Mouse (Mus musculus) left cerebral cortex, postnatal 10 days (tissue): Measurements from ENCODE around the gene Tmc3. TPM values are rescaled to one million over a fixed set of nuclear protein-coding genes. Genes with fewer than 3 reads are reported as not detected.
A peak's percentile ranks its signal among the peaks of the same experiment; 100 is the strongest.

Source experiments
- DNase-seq, 2 experiments: peaks; one replicate each; pipeline ENCODE4 v3.0.0; 2021 to 2022; ENCODE audit warnings: low spot score in 2 of 2, mixed read lengths in 1 of 2; ENCODE audit errors: extremely low spot score in 1 of 2
- intact Hi-C: fragments of 180-260 bp; cut with DNase I; formaldehyde crosslinking; loops from one replicate; pipeline ENCODE4 v1.15.1; 2025
- total RNA-seq, 2 experiments: library from RNA; stranded (reverse); gene quantifications; 2 replicates each; pipeline ENCODE4 v1.2.3; 2021

The Tmc3 gene
- total RNA-seq, 2 experiments from 2014 or later: 0.11 to 0.12 TPM

DNA sequence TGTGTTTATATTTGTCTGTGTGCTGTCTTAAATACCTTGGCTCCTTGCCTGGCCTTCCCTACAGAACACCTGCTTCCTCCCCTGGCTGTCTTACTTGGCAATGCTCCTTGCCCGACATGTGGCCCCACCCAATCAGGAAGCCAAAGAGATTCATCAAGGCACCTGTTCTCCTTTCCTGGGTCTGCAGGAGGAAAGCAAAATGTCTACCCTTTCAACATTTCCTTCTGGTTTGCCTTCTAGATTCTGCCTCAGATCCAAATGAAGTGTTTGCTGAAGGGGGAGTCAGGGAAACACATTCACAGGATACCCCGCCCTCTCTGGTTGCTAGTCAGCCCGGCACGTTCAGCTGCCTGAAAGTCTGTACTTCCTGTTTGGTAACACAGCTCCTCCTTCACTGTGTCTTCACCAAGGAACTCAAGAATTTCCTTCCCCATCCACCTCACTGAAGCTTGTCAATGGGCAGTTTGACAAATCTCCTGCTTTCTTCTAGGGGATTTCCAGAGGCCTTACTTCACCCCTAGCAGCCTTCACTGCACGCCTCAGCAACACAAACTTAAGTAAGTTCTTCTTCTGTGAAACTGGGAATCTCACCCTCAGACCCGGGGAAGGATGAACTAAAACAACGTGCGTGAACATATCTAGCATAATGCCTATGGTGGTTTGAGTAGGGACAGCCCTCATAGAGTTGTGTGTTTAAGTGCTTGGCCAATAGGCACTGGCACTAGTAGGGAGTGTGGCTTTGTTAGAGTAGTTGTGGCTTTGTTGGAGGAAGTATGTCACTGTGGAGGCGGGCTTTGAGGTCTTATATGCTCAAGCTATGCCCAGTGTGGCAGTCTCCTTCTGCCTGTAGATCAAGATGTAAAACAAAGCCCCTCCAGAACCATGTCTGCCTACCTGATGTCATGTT is 74.7 kb downstream of the Tmc3 start:
- intact Hi-C loops: loop anchor here (10.0 kb wide), 2 partner anchors 145 to 425 kb away; partner anchors contain the start of gene Cemip

DNA sequence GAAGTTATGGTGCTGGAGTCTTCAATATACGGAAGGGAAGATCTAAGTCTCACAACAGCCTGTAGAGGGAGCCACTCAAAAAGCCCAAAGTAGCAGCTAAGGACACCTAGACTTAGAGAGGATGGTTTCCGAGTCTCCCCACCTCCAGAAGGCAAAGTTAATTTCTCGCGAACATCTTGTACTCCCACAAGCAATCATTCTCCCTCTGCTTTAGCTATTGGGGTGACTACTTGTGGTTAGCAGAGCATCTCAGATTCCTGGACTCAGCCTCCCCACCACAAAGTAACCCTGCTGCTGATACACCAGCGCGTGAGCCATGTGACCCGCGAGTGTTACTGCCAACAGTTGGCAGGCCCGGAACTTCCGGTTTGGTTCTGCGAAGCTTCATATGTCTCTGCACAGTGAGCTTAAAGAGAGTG is 75.6 kb downstream of the Tmc3 start:
- DNase-seq: no peak
- intact Hi-C loops: loop anchor here (10.0 kb wide), 2 partner anchors 145 to 425 kb away; partner anchors contain the start of gene Cemip

More for the DNA sequence above, 74.7 kb downstream of the Tmc3 start:
- DNase-seq: peak in 1 of 2 experiments; percentile 69

DNA sequence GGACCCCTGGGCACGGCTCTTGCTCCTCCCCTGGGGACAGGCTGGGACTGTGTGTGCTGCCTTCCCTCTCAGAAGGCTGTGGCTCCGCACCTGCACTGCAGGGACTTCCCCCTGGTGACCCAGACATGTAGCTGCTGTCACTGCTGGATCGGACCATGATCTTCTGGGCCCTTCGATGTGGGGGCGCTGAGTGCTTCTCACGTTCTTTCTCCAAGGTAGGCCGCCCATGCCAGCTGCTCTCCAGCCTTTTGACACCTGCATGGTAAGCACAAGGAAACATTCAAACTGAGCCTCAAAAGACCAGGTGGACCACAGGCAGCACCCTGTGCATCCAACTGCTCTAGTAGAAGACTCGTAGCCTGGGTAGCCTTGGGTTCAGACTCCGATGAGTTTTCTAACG is 76.3 kb downstream of the Tmc3 start:
- intact Hi-C loops: loop anchor here (10.0 kb wide), 2 partner anchors 144 to 424 kb away; partner anchors contain the start of gene Cemip

DNA sequence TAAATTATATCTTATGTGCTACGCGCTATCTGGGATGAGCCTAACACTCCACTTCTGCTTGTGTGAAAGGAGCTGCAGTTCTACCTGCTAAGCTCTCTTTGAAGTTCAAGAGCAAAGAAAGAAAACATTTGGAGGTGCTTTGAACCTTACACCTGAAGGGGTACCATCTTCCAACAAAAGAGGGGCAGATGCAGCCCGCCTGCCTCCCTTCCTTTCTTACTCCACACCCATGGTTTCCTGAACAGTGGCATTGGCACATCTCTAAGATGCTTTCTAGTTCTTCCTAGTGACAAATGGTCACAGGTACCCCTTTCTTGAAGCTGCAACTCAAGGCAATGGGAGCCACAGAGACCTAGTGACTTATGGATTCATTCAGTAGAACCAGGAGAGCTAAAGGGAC is 77.0 kb downstream of the Tmc3 start:
- no peak for DNase-seq
- intact Hi-C loops: loop anchor here (10.0 kb wide), 2 partner anchors 143 to 423 kb away; partner anchors contain the start of gene Cemip

More for the DNA sequence above, 76.3 kb downstream of the Tmc3 start:
- DNase-seq: no peak

DNA sequence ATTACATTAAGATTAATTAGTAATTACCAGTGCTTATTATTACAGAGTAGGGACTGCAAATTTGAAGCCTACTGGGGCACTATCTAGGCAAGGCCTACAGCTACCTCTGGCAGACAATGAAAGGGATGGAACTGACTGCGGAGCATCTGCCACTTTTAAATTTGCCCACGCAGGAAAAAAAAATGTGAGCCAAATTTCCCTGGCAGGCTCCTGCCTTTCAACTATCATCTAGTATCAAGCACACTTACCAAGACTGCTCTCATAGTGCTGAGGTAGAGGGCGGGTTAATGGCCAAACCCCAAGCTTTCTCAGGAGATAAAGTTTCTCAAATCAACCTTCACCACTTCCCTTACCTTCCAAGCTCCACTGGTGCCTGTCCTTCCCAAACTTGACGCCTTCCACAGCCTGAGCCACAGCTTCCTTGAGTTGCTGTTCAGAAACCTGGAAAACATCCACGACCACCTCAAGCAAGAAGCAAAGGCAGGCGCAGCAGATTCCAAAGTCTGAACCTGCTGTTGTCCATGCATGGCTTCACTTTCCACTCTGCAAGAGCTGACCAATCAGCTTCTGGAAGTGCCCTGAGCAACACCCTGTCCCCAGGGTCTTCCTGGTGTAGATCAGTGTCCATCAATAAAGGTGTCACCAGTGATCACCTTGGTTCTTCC is 78.1 kb downstream of the Tmc3 start:
- DNase-seq: no peak
- intact Hi-C loops: loop anchor here (10.0 kb wide), 2 partner anchors 142 to 422 kb away; partner anchors contain the start of gene Cemip

DNA sequence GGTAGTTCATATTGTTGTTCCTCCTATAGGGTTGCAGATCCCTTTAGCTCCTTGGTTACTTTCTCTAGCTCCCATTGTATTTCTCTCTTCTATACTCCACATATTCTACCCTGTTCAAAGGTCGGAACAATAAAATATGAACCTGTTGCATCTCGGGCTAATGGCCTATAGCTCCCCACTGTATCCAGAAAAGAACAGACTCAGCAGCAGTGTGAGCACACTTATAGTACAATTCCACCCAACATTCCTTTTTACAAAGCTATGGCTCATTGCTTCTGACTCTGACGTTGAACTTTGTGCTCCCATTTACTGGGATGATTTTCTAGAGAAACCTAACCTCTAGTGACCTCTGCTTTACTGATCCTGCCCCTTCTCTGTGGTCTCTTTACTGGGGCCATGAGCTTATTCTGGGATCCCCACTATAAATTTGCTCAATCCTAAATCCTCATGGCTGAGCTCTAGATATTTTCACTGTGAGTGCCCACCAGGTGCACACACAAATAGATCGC is 81.4 kb downstream of the Tmc3 start:
- intact Hi-C loops: loop anchor here (5.0 to 10.0 kb wide), 4 partner anchors 106 to 419 kb away; partner anchors contain the start of gene Cemip

DNA sequence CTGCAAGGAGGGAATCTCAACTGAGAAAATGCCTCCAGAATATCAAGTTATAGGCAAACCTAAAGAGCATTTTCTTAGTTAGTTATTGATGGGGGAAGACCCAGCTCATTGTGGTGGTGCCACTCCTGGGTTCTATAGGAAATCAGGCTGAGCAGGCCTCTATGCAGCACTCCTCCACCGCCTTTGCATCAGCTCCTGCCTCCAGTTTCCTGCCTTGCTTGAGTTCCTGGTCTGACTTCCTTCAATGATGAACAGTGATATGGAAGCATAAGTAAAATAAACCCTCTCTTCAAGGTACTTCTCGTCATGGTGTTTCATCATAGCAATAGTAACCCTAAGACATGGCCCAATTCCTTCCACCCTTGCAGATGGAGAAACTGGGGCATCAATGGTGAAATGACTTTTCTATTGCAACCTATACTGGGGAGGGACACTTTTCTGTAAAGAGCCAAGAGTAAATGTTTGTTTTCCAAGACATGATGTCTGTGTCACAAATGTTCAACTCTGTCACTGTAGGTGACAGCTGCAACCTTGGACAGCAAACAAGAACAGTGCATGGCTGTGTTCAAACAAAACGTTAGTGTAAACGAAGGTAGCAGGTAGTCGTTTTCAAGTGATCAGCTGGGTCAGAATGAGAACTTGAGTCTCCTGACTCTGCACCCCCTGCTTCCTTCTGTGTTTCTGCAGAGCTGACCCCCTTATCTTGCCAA is 83.4 kb downstream of the Tmc3 start:
- DNase-seq: no peak
- intact Hi-C loops: loop anchor here (5.0 to 10.0 kb wide), 4 partner anchors 104 to 417 kb away; partner anchors contain the start of gene Cemip

More for the DNA sequence above, 81.4 kb downstream of the Tmc3 start:
- no peak for DNase-seq

DNA sequence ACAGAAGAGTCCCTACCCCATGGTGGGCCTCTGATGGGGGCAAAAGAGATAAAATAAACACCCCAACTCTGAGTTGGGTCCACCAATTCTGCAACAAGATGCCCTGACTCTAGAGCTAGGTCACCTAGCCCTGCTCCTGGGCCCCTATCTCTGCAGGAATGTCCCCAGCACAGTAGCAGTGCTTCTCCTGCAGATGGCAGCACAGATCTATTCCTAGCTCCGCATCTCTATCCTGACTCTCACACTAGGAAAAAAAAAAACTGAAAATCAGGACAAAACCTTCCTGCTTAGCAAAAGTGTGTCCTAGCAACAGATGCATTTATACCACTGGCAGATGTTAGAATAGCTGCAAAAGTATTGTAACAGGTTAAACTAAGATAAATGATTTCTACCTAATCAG is 84.0 kb downstream of the Tmc3 start:
- DNase-seq: peak; percentile 54 to 72
- intact Hi-C loops: loop anchor here (5.0 to 10.0 kb wide), 4 partner anchors 104 to 416 kb away; partner anchors contain the start of gene Cemip

DNA sequence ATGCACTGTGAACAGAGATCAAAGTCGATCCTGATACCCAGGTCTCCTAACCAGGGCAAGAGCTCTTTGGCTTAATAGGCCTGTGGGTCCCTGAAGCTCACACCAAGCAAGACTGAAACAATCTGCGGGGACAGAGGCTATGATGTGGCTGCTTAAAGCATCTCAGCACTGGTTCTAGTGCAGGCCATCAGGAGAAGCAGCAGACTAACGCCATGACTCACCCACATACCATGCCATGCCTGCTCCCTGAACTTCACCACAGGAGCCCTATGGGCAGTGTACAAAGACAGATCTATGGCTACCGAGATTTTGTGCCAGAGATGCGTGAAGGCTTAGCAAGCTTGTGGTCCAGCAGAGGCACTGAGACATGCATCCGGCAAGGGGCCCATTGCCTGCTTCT is 86.8 kb downstream of the Tmc3 start:
- no peak for DNase-seq
- intact Hi-C loops: no loop called here

Other genes with a start within 250 kb of the Tmc3 start
- 1 to 10 TPM; 7.6 to 8.2 TPM for gene Stard5, start 47.0 kb downstream of the Tmc3 start, total RNA-seq
- gene Il16, start 160.8 kb downstream of the Tmc3 start, total RNA-seq: 1 to 10 TPM; 2.4 to 2.7 TPM
- gene Cfap161, start 210.0 kb downstream of the Tmc3 start, total RNA-seq: 1 to 10 TPM in 1 of 2 experiments, under 1 TPM in 1; 0.88 to 1.0 TPM